Mouse (Mus musculus) layer of hippocampus, postnatal 25 days (tissue): ENCODE measurements around the gene Cep78. TPM values are rescaled to one million over a fixed set of nuclear protein-coding genes. Genes with fewer than 3 reads are reported as not detected.
"Not testable (repeated sequence)": the region's sequence is repeated elsewhere in the genome, so short reads cannot be mapped to it uniquely, and the experiment has no call there.

Experiments used
- DNase-seq, 2 experiments: peaks; one replicate each; pipeline ENCODE4 v3.0.0; 2022; ENCODE audit warnings: mixed read lengths in 2 of 2, low spot score in 1 of 2; ENCODE audit errors: extremely low spot score in 1 of 2
- total RNA-seq, 2 experiments: library from RNA; stranded (reverse); gene quantifications; 2 replicates each; pipeline ENCODE4 v1.2.3; 2021

Gene Cep78
- 10 to 100 TPM; 10.0 to 11.2 TPM for total RNA-seq

- DNase-seq, result peak; percentile 86 to 87
Observed at GRCm38 (mm10) chr19:15984449-15985171, at the start of gene Cep78. TSS of gene Cep78 (minus strand) at chr19:15984989.

- DNase-seq, result no peak
Observed at GRCm38 (mm10) chr19:16031276-16031675, 46.5 kb upstream of the Cep78 start.

GRCm38 (mm10) chr19:16029253-16029771 lies 44.5 kb upstream of the Cep78 start:
- DNase-seq, result not testable (repeated sequence)

GRCm38 (mm10) chr19:16028746-16029252 lies 44.0 kb upstream of the Cep78 start:
- peak in 1 of 2 experiments; percentile 20 for DNase-seq

- DNase-seq, result no peak
Observed at GRCm38 (mm10) chr19:16027876-16028670, 43.3 kb upstream of the Cep78 start.

GRCm38 (mm10) chr19:16026276-16026675 lies 41.5 kb upstream of the Cep78 start:
- DNase-seq, result no peak

- DNase-seq, result no peak
Observed at GRCm38 (mm10) chr19:16022178-16022577, 37.4 kb upstream of the Cep78 start.

GRCm38 (mm10) chr19:16016171-16016570 lies 31.4 kb upstream of the Cep78 start:
- no peak for DNase-seq

GRCm38 (mm10) chr19:16015191-16015968 lies 30.6 kb upstream of the Cep78 start:
- DNase-seq, result no peak

GRCm38 (mm10) chr19:16009746-16010337 lies 25.1 kb upstream of the Cep78 start:
- no peak for DNase-seq

- DNase-seq, result no peak
Observed at GRCm38 (mm10) chr19:16009111-16009510, 24.3 kb upstream of the Cep78 start.

GRCm38 (mm10) chr19:16007131-16007530 lies 22.3 kb upstream of the Cep78 start:
- DNase-seq, result no peak

GRCm38 (mm10) chr19:15998157-15998556 lies 13.4 kb upstream of the Cep78 start:
- peak; percentile 48 to 72 for DNase-seq

- peak; percentile 50 to 70 for DNase-seq
Observed at GRCm38 (mm10) chr19:15996901-15997564, 12.2 kb upstream of the Cep78 start.

GRCm38 (mm10) chr19:15990102-15990501 lies 5.3 kb upstream of the Cep78 start:
- no peak for DNase-seq

- no peak for DNase-seq
Observed at GRCm38 (mm10) chr19:15985172-15985713, 454 bp upstream of the Cep78 start.

GRCm38 (mm10) chr19:15983739-15984344 lies 947 bp downstream of the Cep78 start:
- no peak for DNase-seq

GRCm38 (mm10) chr19:15982926-15983738 lies 1.7 kb downstream of the Cep78 start:
- DNase-seq, result no peak
